Mouse (Mus musculus) limb, embryonic 10.5 days (tissue): ENCODE measurements around the gene Gm8773. TPM values are rescaled to one million over a fixed set of nuclear protein-coding genes. Genes with fewer than 3 reads are reported as not detected.
A peak's percentile ranks its signal among the peaks of the same experiment; 100 is the strongest.

Source experiments
- DNase-seq: peaks from one replicate; pipeline ENCODE4 v3.0.0-alpha.2; 2017; ENCODE audit warnings: low spot score
- H3K27ac ChIP-seq: fragments of 300-500 bp; sonication (generic); 2 replicates; pipeline ENCODE4 v1.5.1; 2016; ENCODE audit warnings: mild to moderate bottlenecking
- H3K27me3 ChIP-seq: fragments of 300-500 bp; sonication (generic); 2 replicates; pipeline ENCODE4 v1.6.1; 2016; ENCODE audit warnings: low read depth, mild to moderate bottlenecking; ENCODE audit not compliant: poor library complexity, severe bottlenecking
- H3K36me3 ChIP-seq: fragments of 300-500 bp; sonication (generic); 2 replicates; pipeline ENCODE4 v1.6.1; 2016; ENCODE audit warnings: mild to moderate bottlenecking, moderate library complexity
- H3K4me1 ChIP-seq: fragments of 300-500 bp; sonication (generic); 2 replicates; pipeline ENCODE4 v1.6.1; 2016
- H3K4me3 ChIP-seq: fragments of 300-500 bp; sonication (generic); 2 replicates; pipeline ENCODE4 v1.5.1; 2016; ENCODE audit warnings: mild to moderate bottlenecking, moderate library complexity
- H3K9me3 ChIP-seq: fragments of 300-500 bp; sonication (generic); replicated peaks from 2 replicates; pipeline ENCODE4 v1.6.1; 2016; ENCODE audit warnings: mild to moderate bottlenecking
- WGBS: fragments of 180-500 bp; shearing (Covaris S2); methylation state at CpG from one replicate; pipeline ENCODE4 v1.1.7; 2016; 5-methylcytosine and 5-hydroxymethylcytosine counted together
- polyA plus RNA-seq: library from polyadenylated mRNA; unstranded; fragments of >200 nt; fragmentation: Nextera tagmentation; extraction: Ambion mirVana; gene quantifications from 2 replicates; pipeline ENCODE4 v1.2.1, GENCODE M21; 2016

Gene Gm8773
- polyA plus RNA-seq: 0.11 and 0.19 TPM in 2 replicates

- Histone ChIP-seq H3K27me3 (peaks cover 24% of the 10 kb centered on the region), H3K36me3 (no peaks in the 10 kb centered on the region), H3K9me3 (no peaks in the 10 kb centered on the region), H3K4me3 (peak within 1 kb of the TSS; percentile 57), H3K4me1 (0 out of 2 replicates have a peak, but pooled peaks cover 5% of the 10 kb centered on the region), H3K27ac (no peak within 1 kb of the TSS)
- under 1% methylated on average over 24 of the region's 24 CpGs for WGBS
- DNase-seq: peak; percentile 48
Measured at GRCm38 (mm10) chr5:5573749-5574317, at the start of gene Gm8773. TSS of gene Gm8773 (plus strand) at chr5:5573799.

DNA sequence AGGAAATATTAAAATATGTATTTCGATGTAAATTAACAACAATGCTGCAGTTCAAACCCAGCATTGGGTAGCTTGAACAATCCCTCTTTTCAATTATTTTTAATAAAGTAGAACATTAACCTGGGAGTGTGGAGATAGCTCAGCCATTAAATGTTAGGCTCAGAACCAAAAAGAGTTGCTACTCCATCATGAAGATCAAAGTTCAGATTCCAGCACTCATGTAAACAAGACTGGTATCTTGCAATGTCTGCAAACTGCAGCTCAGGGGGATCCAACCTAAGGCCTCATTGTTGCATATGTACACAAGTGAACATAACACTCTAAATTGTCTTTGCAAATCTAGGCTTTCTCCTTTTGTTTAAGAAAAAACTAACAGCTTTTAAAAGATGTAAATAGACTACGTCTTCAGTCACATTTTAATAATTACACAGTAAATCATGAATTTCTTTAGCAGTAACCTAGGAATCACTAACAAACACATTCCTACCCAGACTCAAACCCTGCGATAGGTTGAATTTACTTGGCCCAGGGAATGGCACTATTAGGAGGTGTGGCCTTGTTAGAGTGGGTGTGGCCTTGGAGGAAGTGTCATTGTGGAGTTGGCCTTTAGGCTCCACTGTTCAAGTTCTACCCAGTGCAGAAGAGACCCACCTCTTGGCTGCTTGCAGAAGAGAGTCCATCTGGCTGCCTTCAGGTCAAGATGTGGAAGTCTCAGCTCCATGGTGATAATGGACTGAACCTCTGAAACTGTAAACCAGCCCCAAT lies 39.8 kb upstream of the Gm8773 start:
- WGBS: 91% methylated on average over 3 of the region's 3 CpGs
- no peaks in the 10 kb centered on the region for H3K9me3 ChIP-seq
- H3K27me3 ChIP-seq: no peaks in the 10 kb centered on the region
- H3K27ac ChIP-seq: no peak overlapping the region
- H3K4me3 ChIP-seq: no peak overlapping the region
- peaks cover 16% of the 10 kb centered on the region for H3K36me3 ChIP-seq
- H3K4me1 ChIP-seq: no peaks in the 10 kb centered on the region
- no peak for DNase-seq

DNA sequence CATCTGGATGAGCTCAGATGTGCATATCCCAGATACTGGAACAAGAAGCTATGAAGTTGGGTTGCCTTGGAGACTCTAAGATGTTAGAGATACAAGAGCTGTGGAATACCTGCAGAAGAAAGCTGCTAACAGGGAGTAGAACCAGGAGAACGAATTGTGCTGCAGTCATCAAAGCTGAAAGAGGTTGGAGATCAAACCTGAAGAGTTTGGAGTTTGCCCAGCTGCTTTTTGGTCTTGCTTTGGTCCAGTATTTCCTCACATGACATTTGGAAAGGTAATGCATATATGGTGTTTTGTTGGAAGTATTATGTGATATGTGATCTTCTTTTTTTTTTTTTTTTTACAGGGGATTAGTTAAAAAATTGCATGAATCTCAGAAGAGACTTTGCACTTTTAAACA lies 37.5 kb upstream of the Gm8773 start:
- peaks cover 36% of the 10 kb centered on the region for H3K36me3 ChIP-seq
- DNase-seq: no peak
- 97% methylated on average over 1 of the region's 1 CpGs for WGBS

DNA sequence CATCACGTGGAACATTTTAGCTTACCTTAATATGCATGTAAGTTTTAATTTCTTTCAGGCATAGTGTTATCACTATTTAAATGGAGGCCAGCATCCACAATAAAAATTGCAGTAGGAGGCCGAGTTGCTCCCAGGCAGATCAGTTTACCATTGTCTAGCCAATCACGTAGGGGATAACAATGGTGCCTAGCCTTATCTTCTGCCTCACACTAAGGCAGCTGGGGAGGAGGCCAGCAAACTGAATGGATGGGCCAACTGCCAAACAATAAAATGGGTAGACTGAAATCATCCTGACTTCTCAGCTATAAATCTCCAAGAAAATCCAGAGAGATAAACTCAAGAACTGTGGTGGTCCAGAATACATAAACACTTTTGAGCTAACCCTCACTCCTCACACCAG lies 33.8 kb upstream of the Gm8773 start:
- Histone ChIP-seq H3K36me3 (peaks cover 73% of the 10 kb centered on the region), H3K9me3 (no peaks in the 10 kb centered on the region), H3K4me1 (no peaks in the 10 kb centered on the region), H3K27ac (no peak overlapping the region), H3K27me3 (no peaks in the 10 kb centered on the region), H3K4me3 (no peak overlapping the region)
- WGBS: 89% methylated on average over 3 of the region's 3 CpGs
- no peak for DNase-seq

More for the DNA sequence above, 37.5 kb upstream of the Gm8773 start:
- no peaks in the 10 kb centered on the region for H3K9me3 ChIP-seq
- no peaks in the 10 kb centered on the region for H3K27me3 ChIP-seq
- H3K4me1 ChIP-seq: no peaks in the 10 kb centered on the region
- no peak overlapping the region for H3K27ac ChIP-seq
- no peak overlapping the region for H3K4me3 ChIP-seq

DNA sequence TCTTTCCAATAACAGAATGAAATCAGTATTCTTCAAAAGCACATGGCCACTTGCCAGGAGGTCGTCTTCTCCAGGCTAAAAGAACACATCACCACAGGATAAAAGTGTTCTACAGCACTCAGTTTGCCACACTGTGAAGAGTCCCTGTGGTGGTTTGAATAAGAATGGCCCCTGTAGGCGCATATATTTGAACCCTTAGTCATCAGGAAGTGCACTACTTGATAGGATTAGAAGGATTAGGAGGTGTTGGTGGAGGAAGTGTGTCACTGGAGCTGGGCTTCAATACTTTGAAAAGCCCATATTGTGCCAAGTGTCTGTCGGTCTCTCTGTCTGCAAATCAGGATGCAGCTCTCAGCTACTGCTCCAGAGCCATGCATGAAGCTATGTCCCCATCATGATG lies 33.2 kb upstream of the Gm8773 start:
- WGBS: 83% methylated on average over 3 of the region's 3 CpGs
- H3K36me3 ChIP-seq: peaks cover 77% of the 10 kb centered on the region

GRCm38 (mm10) chr5:5551110-5551509 lies 22.5 kb upstream of the Gm8773 start:
- Histone ChIP-seq H3K27ac (no peak overlapping the region), H3K4me3 (no peak overlapping the region), H3K4me1 (no peaks in the 10 kb centered on the region), H3K9me3 (no peaks in the 10 kb centered on the region), H3K36me3 (peaks cover 94% of the 10 kb centered on the region), H3K27me3 (no peaks in the 10 kb centered on the region)
- no peak for DNase-seq
- 84% methylated on average over 1 of the region's 1 CpGs for WGBS

More for the DNA sequence above, 33.2 kb upstream of the Gm8773 start:
- H3K4me3 ChIP-seq: no peak overlapping the region
- no peaks in the 10 kb centered on the region for H3K9me3 ChIP-seq
- H3K4me1 ChIP-seq: no peaks in the 10 kb centered on the region
- H3K27ac ChIP-seq: no peak overlapping the region
- no peak for DNase-seq
- no peaks in the 10 kb centered on the region for H3K27me3 ChIP-seq

DNA sequence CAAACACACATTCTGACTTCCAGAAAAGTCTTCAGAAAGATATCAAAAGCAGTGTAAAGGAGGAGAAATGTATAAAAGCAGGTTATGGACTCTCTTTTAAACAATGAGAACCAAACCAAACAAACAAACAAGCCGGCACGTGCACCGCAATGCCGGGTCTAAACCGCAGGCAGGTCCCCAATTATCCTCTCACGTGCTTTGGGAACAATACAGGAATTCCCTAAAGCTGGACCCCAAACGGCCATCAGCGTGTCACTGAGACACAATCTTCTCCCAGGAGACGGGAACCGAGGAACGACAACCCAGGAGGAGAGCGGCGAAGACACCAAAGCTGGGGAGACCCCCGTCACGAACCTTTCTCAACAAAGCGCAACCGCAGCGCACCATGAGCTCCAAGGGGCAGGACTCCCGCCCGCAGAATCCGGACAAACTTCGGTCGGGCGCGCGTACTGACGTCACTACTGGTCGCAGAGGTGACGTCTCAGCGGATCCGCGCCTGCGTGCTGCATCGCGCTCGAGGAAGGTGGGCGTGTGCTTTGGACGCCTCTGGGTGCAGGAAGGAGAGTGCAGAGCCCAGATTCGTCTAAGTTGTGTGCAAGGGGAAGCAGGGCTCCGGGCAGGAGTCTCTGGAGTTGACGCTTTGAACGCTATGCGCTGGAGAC lies 14.4 kb upstream of the Gm8773 start, which contains the start of gene Gtpbp10:
TSS of gene Gtpbp10 (minus strand) at position 460 of the 662 bp plus-strand sequence.
- Histone ChIP-seq H3K4me1 (peaks cover 7% of the 10 kb centered on the region), H3K36me3 (peaks cover 19% of the 10 kb centered on the region), H3K4me3 (peak within 1 kb of the TSS; percentile 77), H3K27ac (peak within 1 kb of the TSS; percentile 95), H3K9me3 (no peaks in the 10 kb centered on the region), H3K27me3 (no peaks in the 10 kb centered on the region)
- DNase-seq: peak; percentile 96
- WGBS: 0% methylated on average over 43 of the region's 43 CpGs

DNA sequence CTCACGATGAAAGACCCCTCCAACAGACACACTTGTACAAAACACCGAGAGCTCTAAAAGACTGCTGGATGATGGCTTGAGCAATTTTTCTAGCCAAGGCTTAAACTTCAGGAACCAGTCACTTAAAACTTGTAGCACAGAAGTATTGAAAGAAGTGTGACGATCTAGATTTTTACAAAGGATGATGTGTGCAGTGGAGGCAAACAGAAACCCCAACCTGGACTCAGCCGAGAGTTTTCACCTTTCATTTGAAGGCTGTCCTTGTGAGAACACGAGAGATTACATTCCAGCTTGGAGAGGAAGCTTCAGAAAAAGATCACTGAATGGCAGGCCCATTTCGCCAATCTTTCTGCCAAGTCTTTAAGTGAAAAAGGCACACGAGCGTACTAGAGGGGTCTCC lies 13.8 kb upstream of the Gm8773 start:
- 43% methylated on average over 8 of the region's 8 CpGs for WGBS
- no peaks in the 10 kb centered on the region for H3K27me3 ChIP-seq
- peak overlapping the region; percentile 95 for H3K27ac ChIP-seq
- peaks cover 7% of the 10 kb centered on the region for H3K4me1 ChIP-seq
- DNase-seq: no peak
- H3K4me3 ChIP-seq: peak overlapping the region; percentile 77
- H3K9me3 ChIP-seq: no peaks in the 10 kb centered on the region
- H3K36me3 ChIP-seq: peaks cover 13% of the 10 kb centered on the region

- no peak for DNase-seq
- no peaks in the 10 kb centered on the region for H3K36me3 ChIP-seq
- 69% methylated on average over 4 of the region's 4 CpGs for WGBS
Measured at GRCm38 (mm10) chr5:5561041-5561706, 12.4 kb upstream of the Gm8773 start.

DNA sequence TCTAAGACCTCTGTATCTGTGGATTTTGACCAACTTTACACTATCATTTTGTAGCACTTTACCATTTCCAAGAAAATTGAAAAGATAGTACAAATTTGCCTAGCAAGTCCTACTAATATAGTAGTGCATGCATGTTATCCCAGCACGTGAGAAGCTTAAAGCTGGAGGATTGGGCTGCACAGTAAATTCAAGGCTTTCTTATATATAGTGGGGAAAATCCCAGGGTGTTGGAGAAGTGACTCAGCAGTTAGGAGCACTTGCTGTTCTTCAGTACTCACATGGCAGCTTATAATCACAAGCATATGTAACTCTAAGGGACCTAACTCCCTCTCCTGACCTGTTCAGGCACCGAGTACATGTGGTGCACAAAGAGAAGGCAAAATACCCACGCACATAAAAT lies 11.2 kb upstream of the Gm8773 start:
- no peaks in the 10 kb centered on the region for H3K36me3 ChIP-seq
- no peaks in the 10 kb centered on the region for H3K9me3 ChIP-seq
- H3K27ac ChIP-seq: no peak overlapping the region
- no peaks in the 10 kb centered on the region for H3K27me3 ChIP-seq
- H3K4me3 ChIP-seq: no peak overlapping the region
- peaks cover 7% of the 10 kb centered on the region for H3K4me1 ChIP-seq
- DNase-seq: no peak
- 72% methylated on average over 3 of the region's 3 CpGs for WGBS

More at GRCm38 (mm10) chr5:5561041-5561706, 12.4 kb upstream of the Gm8773 start:
- Histone ChIP-seq H3K9me3 (no peaks in the 10 kb centered on the region), H3K4me1 (peaks cover 7% of the 10 kb centered on the region), H3K4me3 (no peak overlapping the region), H3K27me3 (no peaks in the 10 kb centered on the region), H3K27ac (no peak overlapping the region)

DNA sequence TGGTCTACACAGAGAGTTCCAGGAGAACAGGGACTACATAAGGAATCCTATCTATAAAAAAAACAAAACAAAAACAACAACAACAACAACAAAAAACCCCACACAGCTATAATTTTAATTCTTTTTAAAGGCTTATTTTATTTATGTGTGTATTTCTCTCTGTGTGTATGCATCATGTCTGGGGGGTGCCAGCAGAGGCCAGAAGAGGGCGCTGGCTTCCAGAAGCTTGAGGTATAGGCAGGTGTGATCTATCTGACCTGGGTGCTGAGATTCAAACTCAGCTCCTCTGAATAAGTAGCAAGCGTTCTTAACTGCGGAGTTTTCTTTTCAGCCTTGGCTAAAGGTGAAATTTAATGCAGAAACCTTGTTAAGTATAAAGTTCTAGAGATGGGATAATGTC lies 14.1 kb downstream of the Gm8773 start:
- 83% methylated on average over 3 of the region's 3 CpGs for WGBS
- Histone ChIP-seq H3K27ac (no peak overlapping the region), H3K36me3 (no peaks in the 10 kb centered on the region), H3K4me3 (no peak overlapping the region), H3K4me1 (no peaks in the 10 kb centered on the region), H3K27me3 (no peaks in the 10 kb centered on the region), H3K9me3 (no peaks in the 10 kb centered on the region)
- no peak for DNase-seq

DNA sequence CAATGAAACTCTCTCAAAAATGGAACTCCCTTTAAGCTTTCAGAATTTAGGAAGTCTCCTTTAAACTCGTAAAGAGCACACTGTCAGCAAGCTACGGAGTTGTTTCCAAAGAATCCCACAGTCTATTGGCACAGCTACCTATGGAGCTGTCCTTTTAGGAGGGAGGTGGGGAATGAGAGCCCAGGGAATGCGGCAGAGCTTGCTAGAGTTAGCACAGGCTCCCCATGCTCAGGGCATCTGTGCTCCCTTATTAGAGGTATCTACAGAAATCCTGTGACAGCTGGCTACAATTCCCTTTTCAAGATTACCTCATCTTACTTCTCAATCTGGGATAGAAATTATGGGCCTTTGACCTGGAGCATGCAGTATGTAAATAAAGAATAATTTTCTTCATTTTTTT lies 36.9 kb downstream of the Gm8773 start:
- no peak overlapping the region for H3K27ac ChIP-seq
- no peak for DNase-seq
- H3K4me1 ChIP-seq: no peaks in the 10 kb centered on the region
- H3K4me3 ChIP-seq: no peak overlapping the region
- WGBS: 62% methylated on average over 3 of the region's 3 CpGs
- H3K27me3 ChIP-seq: no peaks in the 10 kb centered on the region
- no peaks in the 10 kb centered on the region for H3K9me3 ChIP-seq
- H3K36me3 ChIP-seq: no peaks in the 10 kb centered on the region
